Mouse (Mus musculus): ENCODE measurements around the gene Map2k5. TPM values are rescaled to one million over a fixed set of nuclear protein-coding genes. Genes with fewer than 3 reads are reported as not detected.

Map2k5 gene
- polyA plus RNA-seq, 1 experiment, result 24.2 TPM

- Histone ChIP-seq H3K4me1 (ENCODE audit: control insufficient read depth, insufficient read depth, low read length) (no peaks in the 10 kb centered on the region), H3K27ac (ENCODE audit: insufficient read depth, low read length) (no peak overlapping the region), H3K4me3 (ENCODE audit: insufficient read depth, low read length) (no peak overlapping the region)
- TF ChIP-seq CTCF (IDR thresholded peaks at IDR 0.05; ENCODE audit: borderline replicate concordance, insufficient read depth, low read length) (no peak), POLR2A (IDR thresholded peaks at IDR 0.05; ENCODE audit: low read depth, low read length) (no peak)
These were observed 63.6 kb downstream of the Map2k5 start for GRCm38 (mm10) chr9:63314126-63314525.

DNA sequence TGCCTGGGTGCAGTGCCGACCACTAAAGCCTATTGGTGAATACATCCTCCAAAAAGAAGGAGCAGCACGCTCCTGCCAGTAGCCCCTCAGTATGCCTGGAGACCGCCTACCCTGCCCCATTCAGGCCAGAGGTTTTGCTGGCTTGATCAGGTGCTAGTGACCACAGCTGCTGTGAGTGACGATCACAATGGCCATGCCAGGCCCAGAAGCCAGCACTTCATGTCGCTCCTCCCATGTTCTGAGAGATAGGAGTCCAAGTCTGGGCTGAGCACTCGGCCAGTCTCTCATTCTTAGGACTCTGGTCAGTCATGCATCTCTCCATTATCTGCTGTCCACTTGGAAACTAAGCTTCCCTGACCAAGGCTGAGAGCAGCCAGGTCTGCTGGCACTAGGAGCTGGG lies 67.7 kb downstream of the Map2k5 start:
- Histone ChIP-seq H3K4me1 (ENCODE audit: control insufficient read depth, insufficient read depth, low read length) (no peaks in the 10 kb centered on the region), H3K4me3 (ENCODE audit: insufficient read depth, low read length) (no peak overlapping the region), H3K27ac (ENCODE audit: insufficient read depth, low read length) (no peak overlapping the region)
- no peak for TF ChIP-seq CTCF (IDR thresholded peaks at IDR 0.05; ENCODE audit: borderline replicate concordance, insufficient read depth, low read length)
- no peak for TF ChIP-seq POLR2A (IDR thresholded peaks at IDR 0.05; ENCODE audit: low read depth, low read length)

- H3K4me1 ChIP-seq (ENCODE audit: control insufficient read depth, insufficient read depth, low read length), result no peaks in the 10 kb centered on the region
These were observed 68.7 kb downstream of the Map2k5 start for GRCm38 (mm10) chr9:63309008-63309407.

GRCm38 (mm10) chr9:63308441-63308840 lies 69.3 kb downstream of the Map2k5 start:
- TF ChIP-seq POLR2A (IDR thresholded peaks at IDR 0.05; ENCODE audit: low read depth, low read length) (no peak), CTCF (IDR thresholded peaks at IDR 0.05; ENCODE audit: borderline replicate concordance, insufficient read depth, low read length) (no peak)
- no peak overlapping the region for H3K4me3 ChIP-seq (ENCODE audit: insufficient read depth, low read length)
- no peaks in the 10 kb centered on the region for H3K4me1 ChIP-seq (ENCODE audit: control insufficient read depth, insufficient read depth, low read length)
- H3K27ac ChIP-seq (ENCODE audit: insufficient read depth, low read length), result no peak overlapping the region

More at GRCm38 (mm10) chr9:63309008-63309407, 68.7 kb downstream of the Map2k5 start:
- no peak overlapping the region for H3K27ac ChIP-seq (ENCODE audit: insufficient read depth, low read length)
- no peak overlapping the region for H3K4me3 ChIP-seq (ENCODE audit: insufficient read depth, low read length)
- TF ChIP-seq POLR2A (IDR thresholded peaks at IDR 0.05; ENCODE audit: low read depth, low read length) (no peak), CTCF (IDR thresholded peaks at IDR 0.05; ENCODE audit: borderline replicate concordance, insufficient read depth, low read length) (no peak)

DNA sequence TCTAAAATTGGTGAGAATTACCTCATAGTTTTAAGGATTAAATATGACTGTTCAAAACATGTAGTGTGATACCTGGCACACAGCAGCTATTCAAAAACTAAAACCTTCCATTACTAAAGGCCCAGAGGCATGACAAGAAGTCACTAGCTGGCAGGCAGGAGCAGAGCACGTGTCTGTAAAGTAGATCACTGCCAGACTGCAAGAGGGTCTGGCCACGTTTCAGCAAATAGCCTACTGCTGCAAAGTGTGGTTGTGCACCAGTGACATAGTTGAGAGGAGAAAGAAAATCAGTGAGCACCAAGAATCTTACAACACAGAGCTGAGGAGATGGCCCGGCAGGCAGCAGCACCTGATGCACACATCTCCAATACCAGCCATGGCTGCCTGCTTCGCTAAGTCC lies 75.2 kb downstream of the Map2k5 start:
- H3K27ac ChIP-seq (ENCODE audit: insufficient read depth, low read length), result no peak overlapping the region
- TF ChIP-seq CTCF (IDR thresholded peaks at IDR 0.05; ENCODE audit: borderline replicate concordance, insufficient read depth, low read length) (no peak), POLR2A (IDR thresholded peaks at IDR 0.05; ENCODE audit: low read depth, low read length) (no peak)
- no peaks in the 10 kb centered on the region for H3K4me1 ChIP-seq (ENCODE audit: control insufficient read depth, insufficient read depth, low read length)
- H3K4me3 ChIP-seq (ENCODE audit: insufficient read depth, low read length), result no peak overlapping the region

GRCm38 (mm10) chr9:63298656-63299055 lies 79.0 kb downstream of the Map2k5 start:
- no peak for TF ChIP-seq POLR2A (IDR thresholded peaks at IDR 0.05; ENCODE audit: low read depth, low read length)
- no peak for TF ChIP-seq CTCF (IDR thresholded peaks at IDR 0.05; ENCODE audit: borderline replicate concordance, insufficient read depth, low read length)
- Histone ChIP-seq H3K4me3 (ENCODE audit: insufficient read depth, low read length) (no peak overlapping the region), H3K4me1 (ENCODE audit: control insufficient read depth, insufficient read depth, low read length) (no peaks in the 10 kb centered on the region), H3K27ac (ENCODE audit: insufficient read depth, low read length) (no peak overlapping the region)

DNA sequence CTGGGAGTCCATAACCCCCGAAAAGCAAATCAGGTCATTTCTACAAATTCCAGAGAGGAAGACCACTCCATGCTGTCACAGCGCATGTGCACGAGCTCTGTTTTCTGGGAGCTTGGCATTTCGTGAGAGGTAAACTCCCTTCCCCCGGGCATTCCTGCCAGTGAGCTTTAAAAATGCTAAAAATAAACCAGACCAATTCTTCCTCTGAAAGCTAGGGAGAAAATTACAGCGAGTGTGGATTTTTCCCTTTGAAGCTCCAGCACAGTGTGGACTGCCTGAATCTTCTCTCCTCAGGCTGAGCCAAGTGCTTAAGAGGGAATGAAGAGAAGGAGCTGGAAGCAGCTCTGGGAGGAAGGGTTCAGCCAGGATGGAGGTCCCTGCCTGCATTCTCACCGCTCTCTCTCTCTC lies 82.1 kb downstream of the Map2k5 start:
- H3K27ac ChIP-seq (ENCODE audit: insufficient read depth, low read length), result no peak overlapping the region
- H3K4me3 ChIP-seq (ENCODE audit: insufficient read depth, low read length), result no peak overlapping the region
- TF ChIP-seq POLR2A (IDR thresholded peaks at IDR 0.05; ENCODE audit: low read depth, low read length) (no peak), CTCF (IDR thresholded peaks at IDR 0.05; ENCODE audit: borderline replicate concordance, insufficient read depth, low read length) (no peak)
- H3K4me1 ChIP-seq (ENCODE audit: control insufficient read depth, insufficient read depth, low read length), result no peaks in the 10 kb centered on the region

DNA sequence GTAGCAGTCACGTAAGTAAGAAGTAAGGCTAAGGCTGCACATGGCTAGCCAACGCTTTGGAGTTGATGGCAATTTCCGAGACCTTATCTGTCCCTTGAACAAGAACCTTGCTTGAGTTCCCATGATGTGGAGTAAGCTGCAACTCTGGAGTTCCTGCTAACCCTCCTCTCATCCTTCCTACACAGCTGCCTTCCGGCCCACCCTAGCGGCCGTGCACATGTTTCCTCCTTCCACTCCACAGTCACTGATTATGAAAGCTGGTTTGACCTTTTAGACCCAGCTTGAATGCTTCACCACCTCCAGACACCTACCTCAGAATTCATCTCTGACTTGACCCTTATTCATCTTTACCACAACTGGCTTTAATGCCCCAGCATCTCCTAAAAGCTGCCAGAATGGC lies 82.9 kb downstream of the Map2k5 start:
- Histone ChIP-seq H3K27ac (ENCODE audit: insufficient read depth, low read length) (no peak overlapping the region), H3K4me1 (ENCODE audit: control insufficient read depth, insufficient read depth, low read length) (no peaks in the 10 kb centered on the region), H3K4me3 (ENCODE audit: insufficient read depth, low read length) (no peak overlapping the region)
- TF ChIP-seq CTCF (IDR thresholded peaks at IDR 0.05; ENCODE audit: borderline replicate concordance, insufficient read depth, low read length) (no peak), POLR2A (IDR thresholded peaks at IDR 0.05; ENCODE audit: low read depth, low read length) (no peak)

DNA sequence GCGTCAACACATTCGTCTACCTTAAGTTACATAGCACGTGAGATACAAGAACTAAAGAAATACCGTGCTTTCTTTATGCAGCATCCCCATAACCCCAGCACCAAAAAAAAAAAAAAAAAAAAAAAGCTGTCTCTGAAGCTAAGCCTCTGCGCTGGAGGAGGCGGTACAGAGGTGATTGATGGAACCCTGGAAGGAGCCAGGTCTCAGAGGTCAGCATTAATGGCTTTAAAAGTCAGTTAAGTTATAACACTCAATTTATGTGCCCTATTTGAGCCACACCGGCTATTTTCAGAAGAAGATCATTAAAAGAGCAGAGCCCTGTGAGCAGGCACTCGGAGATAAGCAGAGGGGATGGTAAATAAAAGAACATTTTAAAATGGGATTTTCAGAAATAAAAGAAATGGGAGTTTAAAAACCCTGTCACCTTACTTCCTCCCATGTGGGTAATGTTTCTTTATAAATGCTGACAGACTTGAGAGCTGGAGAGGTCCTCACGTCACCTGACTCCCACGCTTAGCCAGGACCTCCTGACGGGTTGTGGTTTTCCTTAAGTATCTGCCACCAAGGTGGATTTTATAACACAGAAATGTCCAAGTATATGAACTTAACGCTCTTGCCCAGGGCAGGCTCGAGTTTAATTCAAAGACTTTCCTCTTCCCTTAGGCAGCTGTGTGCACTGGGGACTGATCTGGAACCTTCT lies 83.8 kb downstream of the Map2k5 start:
- H3K4me1 ChIP-seq (ENCODE audit: control insufficient read depth, insufficient read depth, low read length), result no peaks in the 10 kb centered on the region
- TF ChIP-seq POLR2A (IDR thresholded peaks at IDR 0.05; ENCODE audit: low read depth, low read length) (no peak), CTCF (IDR thresholded peaks at IDR 0.05; ENCODE audit: borderline replicate concordance, insufficient read depth, low read length) (no peak)
- H3K4me3 ChIP-seq (ENCODE audit: insufficient read depth, low read length), result no peak overlapping the region
- no peak overlapping the region for H3K27ac ChIP-seq (ENCODE audit: insufficient read depth, low read length)

DNA sequence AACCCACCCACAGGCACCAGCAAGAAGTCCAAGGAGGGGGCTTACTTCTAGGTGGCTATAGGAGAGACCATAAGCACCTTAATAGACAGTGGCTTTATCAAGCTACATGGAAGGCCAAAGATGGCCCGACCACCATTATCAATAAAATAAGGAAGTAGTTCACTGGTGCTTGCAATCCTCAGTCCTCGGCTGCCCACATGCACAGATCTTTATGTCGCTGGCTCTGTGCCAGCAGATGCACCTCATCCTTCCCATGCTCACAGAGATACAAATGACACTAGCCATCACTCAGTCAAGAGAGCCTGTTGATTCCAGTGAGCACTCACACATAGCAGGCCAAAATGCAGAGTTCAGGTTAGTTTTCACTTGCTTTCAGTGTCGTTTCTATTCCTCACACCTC lies 89.0 kb downstream of the Map2k5 start:
- H3K4me1 ChIP-seq (ENCODE audit: control insufficient read depth, insufficient read depth, low read length), result no peaks in the 10 kb centered on the region
- no peak for TF ChIP-seq CTCF (IDR thresholded peaks at IDR 0.05; ENCODE audit: borderline replicate concordance, insufficient read depth, low read length)
- TF ChIP-seq POLR2A (IDR thresholded peaks at IDR 0.05; ENCODE audit: low read depth, low read length), result no peak
- H3K27ac ChIP-seq (ENCODE audit: insufficient read depth, low read length), result no peak overlapping the region
- H3K4me3 ChIP-seq (ENCODE audit: insufficient read depth, low read length), result no peak overlapping the region
